Mouse (Mus musculus) retina, embryonic 14.5 days (tissue): ENCODE measurements at regions not wholly inside any gene's neighbourhood (a gene's known extent, or its start where the extent isn't known, plus 50 kb on each side); places are given as distances from the start of the nearest gene placed in this dataset.

Experiments used
- DNase-seq: peaks from one replicate; pipeline ENCODE4 v3.0.0-alpha.2; 2015; ENCODE audit warnings: low spot score

- no peak for DNase-seq
Measured at GRCm38 (mm10) chr16:5829071-5829470, 56.1 kb upstream of the Rbfox1 start.

- no peak for DNase-seq
Measured at GRCm38 (mm10) chr16:5823316-5823715, 61.8 kb upstream of the Rbfox1 start.

DNA sequence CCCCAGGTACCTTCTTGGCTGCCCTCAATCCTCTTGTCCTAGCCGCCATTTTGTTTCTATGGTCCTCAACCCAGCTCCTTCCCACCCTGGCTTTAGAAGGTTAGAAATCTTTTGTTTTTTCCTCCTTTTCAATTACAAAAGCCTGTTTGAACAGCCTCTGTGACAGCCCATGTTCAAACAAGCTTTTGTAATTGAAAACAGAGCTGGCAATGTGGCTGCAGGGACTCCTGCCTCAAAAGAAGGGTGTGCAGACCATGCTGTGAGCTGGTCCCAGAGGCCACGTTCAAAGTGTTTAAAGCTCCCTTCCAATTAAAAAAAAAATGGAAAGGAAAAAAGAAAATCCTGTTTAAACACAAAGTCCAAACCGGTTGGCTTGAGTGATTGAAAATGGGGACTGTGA, 68.0 kb upstream of the Rbfox1 start:
- DNase-seq = no peak

DNA sequence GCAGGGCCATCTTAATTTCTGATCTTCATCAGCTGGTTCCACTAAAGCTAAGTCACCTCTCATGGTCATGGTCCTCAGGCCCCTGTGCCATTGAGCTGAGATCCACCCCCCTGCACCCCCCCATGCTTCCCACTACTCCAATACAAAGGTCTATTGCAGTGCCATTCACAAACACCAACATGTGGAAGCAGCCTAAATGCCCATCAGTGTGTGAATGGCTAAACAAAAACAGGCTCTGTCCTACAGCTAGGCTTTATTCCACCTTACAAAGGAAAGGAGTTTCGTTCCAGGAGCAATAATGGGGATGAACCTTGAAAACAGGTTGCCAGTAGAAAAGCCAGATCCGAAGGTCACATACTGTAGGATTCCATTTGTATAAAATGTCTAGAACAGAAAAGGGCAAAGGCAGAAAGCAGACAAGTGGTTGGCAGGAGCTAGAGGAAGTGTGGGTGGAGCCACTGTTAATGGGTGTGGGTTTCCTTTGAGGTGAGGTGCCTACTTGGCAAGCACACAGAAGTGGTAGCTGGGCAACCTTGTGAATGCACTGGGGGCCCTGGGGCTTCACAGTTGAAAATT, 72.8 kb upstream of the Rbfox1 start:
- DNase-seq = no peak

DNA sequence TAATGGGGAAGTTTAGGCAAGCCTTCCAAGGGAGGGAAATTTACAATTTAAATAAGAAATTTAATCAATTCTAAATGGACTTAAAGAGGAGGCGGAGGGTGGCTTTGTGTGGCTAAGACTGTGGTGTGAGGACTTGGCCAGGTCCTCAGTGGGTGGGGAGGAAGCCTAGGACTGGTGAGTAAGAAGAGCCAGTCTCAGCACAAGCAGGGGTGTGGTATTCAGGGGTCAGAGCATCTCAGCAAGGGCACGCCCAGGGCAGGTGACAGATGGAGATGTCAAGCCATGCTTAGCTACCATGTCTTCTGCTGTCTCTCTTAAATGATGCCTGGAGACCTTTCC, 73.5 kb upstream of the Rbfox1 start:
- DNase-seq = no peak

GRCm38 (mm10) chr16:5810986-5811653, 74.0 kb upstream of the Rbfox1 start:
- DNase-seq = no peak

DNA sequence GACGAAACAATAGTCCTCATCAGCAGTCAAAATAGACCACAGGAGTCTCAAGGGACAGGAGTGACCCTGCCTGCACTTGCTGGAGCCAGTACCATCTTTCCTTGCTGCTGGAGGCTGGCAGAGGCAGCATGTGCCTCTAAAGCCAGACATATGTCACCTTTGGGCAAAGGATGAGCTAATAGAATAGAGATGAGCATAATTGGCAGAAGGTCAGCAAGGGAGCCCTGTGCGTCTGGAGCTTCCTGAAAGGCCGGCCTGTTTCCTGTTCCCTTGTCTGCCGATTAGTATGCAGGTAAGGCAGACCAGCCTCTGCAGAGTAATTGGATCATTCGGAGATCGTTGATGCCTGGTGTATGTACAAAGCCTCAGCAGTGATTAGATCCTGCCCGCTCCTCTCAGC, 87.0 kb upstream of the Rbfox1 start:
- no peak for DNase-seq

GRCm38 (mm10) chr16:5792216-5792615, 92.9 kb upstream of the Rbfox1 start:
- no peak for DNase-seq

DNA sequence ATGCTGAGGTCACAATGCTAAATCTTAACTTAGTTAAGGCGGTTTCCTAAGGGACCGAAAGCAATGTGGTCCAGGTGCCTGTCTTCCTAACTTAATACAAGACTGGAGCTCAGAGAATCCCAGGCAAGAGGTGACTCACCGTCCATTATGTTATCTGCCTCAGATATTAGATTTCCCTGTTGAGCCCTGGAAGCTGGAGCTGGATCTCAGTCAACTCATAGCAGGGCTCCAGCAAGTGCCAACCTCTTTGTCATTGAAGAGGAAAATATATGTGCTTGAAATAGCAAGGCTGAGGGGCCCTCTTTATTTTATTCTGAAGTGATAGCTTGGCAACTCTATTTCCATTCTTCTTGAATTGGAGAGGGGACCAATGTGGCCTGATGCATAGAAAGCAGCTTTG, 95.0 kb upstream of the Rbfox1 start:
- no peak for DNase-seq

- no peak for DNase-seq
Measured at GRCm38 (mm10) chr16:5787206-5787605, 97.9 kb upstream of the Rbfox1 start.

DNA sequence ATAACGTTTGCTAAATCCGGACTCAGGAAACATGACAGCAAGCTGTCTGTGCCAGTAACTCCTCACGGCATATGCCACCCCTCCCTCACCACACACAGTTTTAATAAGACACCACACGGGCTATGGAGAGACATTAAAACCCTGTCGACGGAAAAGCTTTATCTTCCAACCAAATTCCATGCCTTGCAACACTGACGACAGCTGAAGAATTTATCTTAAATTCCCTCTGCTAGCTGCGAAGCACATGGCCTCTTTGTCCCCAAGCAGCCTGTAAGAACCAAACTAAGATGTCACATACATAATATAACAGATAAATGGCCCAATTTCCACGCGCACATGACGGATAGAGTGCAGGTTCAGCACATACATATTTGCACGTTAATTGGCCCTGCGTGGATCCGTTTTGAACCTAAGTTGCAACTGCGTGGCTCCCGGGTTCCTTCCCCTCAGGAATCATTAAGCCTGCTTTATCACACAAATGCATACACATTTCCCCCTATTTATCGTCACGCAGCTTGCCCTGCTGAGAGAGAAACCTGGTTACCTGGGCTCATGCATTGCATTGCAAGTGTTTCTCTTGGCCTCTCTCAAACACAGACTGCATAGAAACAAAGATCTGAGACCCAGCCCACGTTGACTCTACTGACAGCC, 118.3 kb upstream of the Rbfox1 start:
- no peak for DNase-seq

DNA sequence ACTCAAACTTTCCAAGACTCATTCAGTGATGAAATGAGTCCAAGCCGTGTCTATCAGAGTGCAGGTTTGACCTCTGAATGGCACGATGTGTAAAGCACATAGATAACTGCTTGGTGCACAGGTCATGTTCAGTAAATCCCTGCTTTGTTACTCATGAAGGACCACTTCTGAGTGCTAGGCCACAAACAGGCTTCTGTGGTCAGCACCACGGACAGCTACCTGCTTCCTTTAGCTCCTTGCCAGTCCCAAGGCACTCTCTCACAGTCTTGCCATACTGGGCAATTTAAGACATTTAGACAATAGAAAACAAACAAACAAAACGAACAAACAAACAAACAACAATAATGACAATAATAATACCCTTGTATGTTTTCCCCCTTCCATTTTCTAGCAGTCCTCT, 120.0 kb upstream of the Rbfox1 start:
- peak; percentile 75 for DNase-seq

GRCm38 (mm10) chr16:5760821-5761220, 124.3 kb upstream of the Rbfox1 start:
- DNase-seq = no peak

GRCm38 (mm10) chr16:5759021-5759420, 126.1 kb upstream of the Rbfox1 start:
- DNase-seq = no peak

GRCm38 (mm10) chr16:5742716-5743507, 142.2 kb upstream of the Rbfox1 start:
- peak; percentile 25 for DNase-seq

GRCm38 (mm10) chr16:5740776-5741175, 144.4 kb upstream of the Rbfox1 start:
- DNase-seq = no peak

GRCm38 (mm10) chr16:5733608-5734007, 151.5 kb upstream of the Rbfox1 start:
- DNase-seq = no peak

DNA sequence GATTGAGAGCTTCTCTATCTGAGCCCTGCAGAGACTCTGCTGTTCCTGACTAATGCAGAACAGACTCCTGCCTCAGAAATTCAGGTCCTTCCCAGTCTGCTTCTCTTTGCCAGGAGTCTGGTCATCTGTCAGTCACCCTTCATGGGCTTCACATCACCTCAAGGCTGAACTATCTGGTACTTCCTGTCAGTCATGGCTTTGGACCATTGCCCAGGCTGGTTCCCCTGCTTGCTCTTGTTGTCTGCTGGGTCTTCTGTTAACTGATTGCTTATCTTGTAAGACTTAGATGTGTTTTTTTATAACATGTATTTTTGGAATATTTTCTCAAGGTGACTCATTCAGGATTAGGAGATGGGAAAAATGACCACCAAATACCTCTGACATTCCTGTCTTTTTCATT, 162.6 kb upstream of the Rbfox1 start:
- DNase-seq = no peak

DNA sequence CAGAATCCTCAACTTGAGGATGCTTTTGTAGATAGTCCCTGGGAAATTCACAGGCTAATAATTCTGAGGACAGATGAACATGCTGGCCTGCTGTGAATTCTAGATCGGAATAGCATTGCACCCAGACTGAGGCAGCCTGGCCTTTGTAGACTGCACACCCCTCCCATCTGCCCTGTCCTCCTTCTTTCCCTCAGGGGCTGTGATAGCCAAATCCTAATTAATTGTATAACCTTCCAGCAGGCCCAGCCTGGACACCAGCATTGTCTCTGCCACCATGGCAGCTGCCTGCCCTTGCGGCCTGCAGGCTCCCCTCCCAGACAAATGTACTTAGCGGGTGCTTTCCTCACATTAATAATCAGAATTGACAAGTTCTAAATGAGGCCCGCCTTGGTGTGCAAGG, 171.7 kb upstream of the Rbfox1 start:
- DNase-seq = peak; percentile 27

- DNase-seq = no peak
Measured at GRCm38 (mm10) chr16:5709831-5710230, 175.3 kb upstream of the Rbfox1 start.

GRCm38 (mm10) chr16:5700731-5701255, 184.4 kb upstream of the Rbfox1 start:
- DNase-seq = peak; percentile 57

DNA sequence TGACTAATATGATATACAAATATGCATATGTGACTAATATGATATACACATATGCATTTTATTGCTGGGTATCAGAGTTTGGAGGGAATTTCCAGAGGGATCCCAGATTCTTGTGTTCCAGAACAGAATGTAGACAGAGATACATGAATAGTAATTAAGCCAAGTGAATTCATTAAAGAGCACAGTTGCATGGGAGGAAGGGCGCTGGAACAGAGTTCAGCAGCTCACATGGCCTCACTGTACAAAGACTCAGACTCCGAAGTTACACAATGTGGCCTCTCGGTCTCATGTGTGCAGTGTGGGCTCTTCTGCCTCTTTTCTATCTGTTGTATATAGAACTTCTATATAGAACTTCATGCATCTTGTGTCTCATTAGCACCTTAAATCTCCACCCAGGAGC, 196.8 kb upstream of the Rbfox1 start:
- no peak for DNase-seq
